Mouse (Mus musculus): ENCODE measurements around the gene Tgm1.

DNA sequence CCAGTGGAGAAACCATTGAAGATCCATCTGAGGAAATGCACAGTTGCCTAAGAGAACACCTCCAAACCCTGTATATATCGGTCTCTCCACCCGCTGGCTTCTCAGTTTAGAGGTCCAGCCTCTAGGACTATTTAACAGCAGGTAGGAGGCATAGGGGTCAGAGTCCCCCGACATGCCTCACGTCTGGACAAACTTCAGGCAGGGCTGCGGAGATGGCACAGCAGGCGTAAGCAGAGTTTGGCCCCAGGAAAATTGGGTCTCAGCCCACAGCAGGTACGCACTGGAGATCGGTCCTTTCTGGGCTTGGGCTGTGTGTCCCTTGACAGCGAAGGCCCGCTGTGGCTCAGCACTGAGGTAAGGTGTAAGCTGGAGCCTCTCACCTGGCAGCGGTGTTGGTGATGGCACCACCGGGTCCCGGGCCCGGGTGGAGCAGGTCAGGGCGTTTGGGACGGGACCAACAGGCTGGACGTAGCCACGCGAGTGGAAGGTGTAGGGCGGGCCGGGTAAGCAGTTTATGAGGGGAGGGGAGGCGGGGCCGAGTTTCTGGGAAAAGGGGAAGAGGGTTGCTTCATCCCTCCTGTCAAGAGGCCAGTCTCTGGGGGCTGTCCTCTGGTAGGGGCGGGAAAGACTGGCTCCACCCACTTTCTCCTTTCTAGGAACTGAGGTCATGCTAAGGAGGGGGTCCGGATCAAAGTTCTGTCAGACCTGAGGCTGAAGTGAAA lies 558 bp downstream of the Tgm1 start:
- TF ChIP-seq CTCF (conservative IDR thresholded peaks at IDR 0.05; ENCODE audit: insufficient read depth, insufficient read length, low read depth, low read length) (no peak), POLR2A (IDR thresholded peaks at IDR 0.05; ENCODE audit: low read depth, low read length) (no peak)

All from kidney, adult 2 months (tissue).